Mouse (Mus musculus) small intestine, adult 2 months (tissue): ENCODE measurements around the gene Rreb1.

Source experiments
- CTCF ChIP-seq: fragments of 200-500 bp; IDR thresholded peaks from 2 replicates; pipeline ENCODE4 v1.5.1; 2012; ENCODE audit warnings: low read depth, mild to moderate bottlenecking, control low read depth, inconsistent platforms, low read length, moderate library complexity, mixed read lengths; ENCODE audit not compliant: insufficient replicate concordance, insufficient read length; ENCODE audit errors: extremely low read depth
- POLR2A ChIP-seq: fragments of 200-500 bp; IDR thresholded peaks from 2 replicates; pipeline ENCODE4 v1.6.1; 2012; ENCODE audit warnings: low read depth, mild to moderate bottlenecking, control low read depth, inconsistent platforms, low read length, moderate library complexity

GRCm38 (mm10) chr13:37835296-37835695 is 57.1 kb downstream of the Rreb1 start:
- TF ChIP-seq POLR2A (no peak), CTCF (no peak)
